Mouse (Mus musculus) gastrocnemius, postnatal 10 days (tissue): ENCODE results near the gene Auts2. TPM values are rescaled to one million over a fixed set of nuclear protein-coding genes. Genes with fewer than 3 reads are reported as not detected.

Source experiments
- DNase-seq: peaks from one replicate; pipeline ENCODE4 v3.0.0; 2021; ENCODE audit warnings: mixed read lengths
- total RNA-seq, 2 experiments: library from RNA; stranded (reverse); gene quantifications; 2 replicates each; pipeline ENCODE4 v1.2.3; 2021

Gene Auts2
- total RNA-seq, 2 experiments from 2014 or later: 36.2 to 49.1 TPM

- DNase-seq: no peak
Observed at GRCm38 (mm10) chr5:131429563-131429962, 1113.6 kb downstream of the Auts2 start.

DNA sequence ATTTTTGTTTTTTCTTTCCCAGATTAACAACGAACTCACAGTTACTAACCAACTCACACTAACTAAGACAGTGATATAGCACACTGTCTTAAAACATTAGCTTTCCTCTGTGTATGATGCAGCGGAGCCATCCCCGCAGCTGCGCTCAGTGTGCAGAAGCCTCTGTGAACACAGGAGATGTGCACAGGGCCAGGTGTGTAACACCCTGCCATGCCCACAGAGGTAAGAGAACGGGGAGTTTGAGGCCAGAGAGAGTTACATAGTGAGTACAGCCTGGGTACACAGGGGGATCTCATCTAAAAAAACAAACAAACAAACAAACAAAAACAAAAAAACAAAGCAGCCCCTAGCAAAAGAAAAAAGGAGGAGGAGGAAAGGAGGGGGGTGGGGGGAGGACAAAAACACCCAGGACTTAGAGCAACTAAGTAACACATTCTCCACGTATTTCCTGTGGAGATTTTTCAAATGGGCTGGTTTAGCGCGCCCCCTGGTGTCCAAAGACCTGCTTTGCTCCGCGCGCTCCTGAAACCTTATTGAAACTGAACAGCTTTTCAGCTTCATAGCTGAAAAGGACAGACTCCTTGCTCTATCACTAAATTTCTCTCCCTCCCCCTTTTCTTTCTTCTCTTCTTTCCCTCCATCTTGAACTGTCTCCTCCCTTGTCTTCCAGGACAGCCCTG lies 1115.3 kb downstream of the Auts2 start:
- DNase-seq: peak; percentile 81

DNA sequence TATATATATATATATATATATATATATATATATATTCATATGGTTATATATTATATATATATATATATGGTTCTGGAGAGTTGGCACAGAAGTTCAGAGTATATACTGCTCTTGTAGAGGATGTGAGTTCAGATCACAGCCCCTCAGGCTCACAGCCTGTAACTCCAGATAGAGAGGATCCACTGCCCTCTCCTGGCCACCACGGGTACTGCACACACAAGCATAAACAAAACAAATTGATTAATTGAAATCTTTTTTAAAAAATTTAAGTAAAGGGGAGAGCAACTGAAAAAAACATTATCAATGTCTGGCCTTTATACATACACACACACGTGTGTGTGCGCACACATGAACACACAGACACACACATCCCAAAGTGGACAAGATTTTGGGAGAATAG lies 1120.4 kb downstream of the Auts2 start:
- DNase-seq: no peak

DNA sequence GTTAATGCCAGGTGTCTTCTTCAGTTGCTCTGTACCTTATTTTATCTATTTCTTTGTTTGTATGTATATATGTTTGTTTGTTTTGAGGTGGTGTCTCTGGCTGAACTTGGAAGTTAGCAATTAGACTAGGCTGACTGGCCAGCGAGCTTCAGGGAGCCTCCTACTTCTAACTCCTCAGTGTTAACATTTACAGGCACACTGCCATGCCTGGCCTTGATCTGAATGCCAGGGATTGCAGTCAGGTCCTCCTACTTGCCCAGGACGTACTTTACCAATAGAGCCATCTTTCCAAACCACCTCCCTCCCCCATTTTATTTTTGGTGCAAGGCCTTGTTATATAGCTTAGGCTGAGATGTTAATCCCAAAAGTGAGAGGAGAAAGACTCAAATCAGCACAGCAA lies 1122.7 kb downstream of the Auts2 start:
- DNase-seq: no peak

DNA sequence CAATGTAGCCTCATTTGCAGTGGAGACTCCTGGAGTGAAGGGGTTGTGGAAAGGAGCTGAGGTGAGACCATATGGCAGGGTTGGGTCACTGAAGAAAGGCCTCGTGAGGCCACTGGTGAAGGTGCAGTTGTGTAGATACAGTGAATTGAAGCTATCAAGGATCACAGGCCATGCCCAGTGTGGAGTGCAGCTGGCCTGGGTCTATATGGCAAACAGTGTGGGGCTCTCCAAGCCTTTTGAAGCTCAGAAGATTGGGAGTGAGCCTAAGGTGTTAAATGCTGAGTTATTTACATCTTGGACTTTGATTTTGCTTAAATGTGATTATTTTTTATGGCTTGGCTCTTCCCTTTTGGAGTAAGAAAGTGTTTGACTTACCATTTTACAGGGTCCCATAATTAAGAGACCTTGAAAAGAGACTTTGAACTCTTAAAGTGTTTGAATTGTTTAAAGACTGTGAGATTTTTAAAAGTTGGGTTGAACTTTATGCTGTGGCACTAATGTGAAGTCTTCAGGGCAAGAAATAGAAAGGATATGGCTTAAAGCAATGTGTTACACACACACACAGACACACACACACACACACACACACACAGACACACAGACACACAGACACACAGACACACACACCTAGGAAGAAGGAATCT lies 1127.1 kb downstream of the Auts2 start:
- DNase-seq: no peak

DNA sequence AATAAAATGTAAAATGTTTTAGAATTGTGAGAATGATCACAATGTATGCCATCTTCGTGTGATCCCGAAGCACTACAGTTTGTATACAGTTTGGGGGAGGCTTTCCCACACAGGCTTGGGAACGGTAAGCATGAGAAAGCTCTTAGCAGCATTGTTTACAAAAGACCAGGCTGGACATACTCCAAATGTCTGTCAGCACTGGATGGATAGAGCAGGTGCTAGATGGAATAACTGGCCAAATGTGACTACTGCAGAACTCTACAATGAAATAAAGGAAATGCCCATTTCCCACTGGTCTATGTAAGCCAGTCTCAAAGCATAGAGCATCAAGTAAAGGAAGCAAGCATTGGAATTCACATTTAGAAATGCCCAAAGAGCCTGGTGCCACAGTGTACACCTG lies 1144.9 kb downstream of the Auts2 start:
- DNase-seq: no peak

DNA sequence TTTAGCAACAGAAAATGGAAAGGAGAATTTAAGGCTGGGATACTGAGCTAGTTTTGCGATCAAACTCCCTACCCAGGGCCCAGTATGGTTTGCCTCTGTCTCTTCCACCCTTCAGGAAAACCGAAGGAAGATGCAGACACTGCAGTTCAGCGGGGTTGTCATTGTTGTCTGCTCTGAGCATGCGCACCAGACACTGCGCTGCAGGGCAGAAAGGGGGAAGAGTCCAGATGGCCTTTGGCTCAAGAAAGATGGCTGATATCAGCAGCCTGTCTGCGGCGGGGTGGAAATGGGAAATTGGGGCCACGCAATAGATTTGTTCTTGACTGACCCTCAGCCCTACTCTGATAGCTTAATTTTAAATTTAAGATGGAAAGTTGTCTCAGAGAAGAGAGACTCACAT lies 1147.4 kb downstream of the Auts2 start:
- DNase-seq: no peak
